Mouse (Mus musculus): ENCODE measurements at regions not wholly inside any gene's neighbourhood (a gene's known extent, or its start where the extent isn't known, plus 50 kb on each side); places are given as distances from the start of the nearest gene placed in this dataset.
A peak's percentile ranks its signal among the peaks of the same experiment; 100 is the strongest.

DNA sequence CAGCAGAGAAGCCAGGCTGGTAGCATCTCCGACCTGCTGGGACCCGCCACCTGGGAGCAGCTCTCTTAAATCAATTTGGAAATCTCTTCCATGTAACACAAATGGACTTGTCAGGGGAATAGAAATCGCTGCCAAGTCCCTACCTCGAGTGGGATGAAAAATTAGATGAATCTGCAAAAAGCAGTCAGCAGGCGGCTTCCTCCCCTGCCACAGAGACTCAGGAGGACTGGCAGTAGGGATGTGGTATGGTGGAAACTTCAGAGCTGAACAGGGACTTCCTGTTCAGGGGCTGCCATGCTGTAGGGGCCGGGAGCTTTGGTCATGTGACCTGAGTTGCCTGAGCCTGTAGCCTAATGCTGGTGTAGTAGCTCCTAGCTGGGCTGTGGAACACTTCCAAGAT is 379.1 kb downstream of the Tbc1d22a start:
- Histone ChIP-seq H3K4me1 (ENCODE audit: control insufficient read depth, insufficient read depth, low read length) (no peaks in the 10 kb centered on the region), H3K9ac (replicated peaks; ENCODE audit: low read depth, low read length) (no peak overlapping the region), H3K9me3 (ENCODE audit: control insufficient read depth, low read depth, low read length) (no peaks in the 10 kb centered on the region), H3K4me2 (replicated peaks; ENCODE audit: low read depth, low read length) (no peak overlapping the region), H3K36me3 (ENCODE audit: control insufficient read depth, insufficient read depth, low read length) (no peaks in the 10 kb centered on the region), H3K27me3 (ENCODE audit: control insufficient read depth, insufficient read depth, low read length) (no peaks in the 10 kb centered on the region), H3K4me3 (ENCODE audit: low read depth, low read length) (no peak overlapping the region), H3K27ac (ENCODE audit: low read length) (no peak overlapping the region)
- ATAC-seq (ENCODE audit: insufficient number of reproducible peaks, insufficient read depth, low FRiP score, low read depth), result no peak
- WGBS, result 37% methylated on average over 6 of the region's 6 CpGs

DNA sequence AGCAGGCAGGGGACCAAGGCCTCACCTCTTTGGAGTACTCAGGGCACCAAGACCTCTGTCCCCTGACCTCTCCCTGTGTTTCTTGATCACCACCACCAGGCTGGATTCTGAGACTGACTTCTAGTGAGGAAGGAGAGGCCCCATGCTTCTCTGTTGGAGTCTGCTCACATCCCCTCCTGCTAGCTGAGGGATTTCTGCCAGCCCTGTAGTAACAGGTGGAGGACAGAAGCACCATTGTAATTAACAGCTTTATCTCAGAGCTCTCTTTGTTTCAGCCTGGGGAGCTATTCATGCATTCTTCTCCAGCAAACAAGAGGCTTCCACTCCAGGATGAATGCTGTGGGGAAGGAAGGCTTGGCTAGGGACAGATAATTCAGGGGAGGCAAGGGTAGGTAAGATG is 392.2 kb downstream of the Tbc1d22a start:
- Histone ChIP-seq H3K27ac (ENCODE audit: low read length) (no peak overlapping the region), H3K4me2 (replicated peaks; ENCODE audit: low read depth, low read length) (no peak overlapping the region), H3K4me3 (ENCODE audit: low read depth, low read length) (no peak overlapping the region), H3K9ac (replicated peaks; ENCODE audit: low read depth, low read length) (no peak overlapping the region), H3K27me3 (ENCODE audit: control insufficient read depth, insufficient read depth, low read length) (no peaks in the 10 kb centered on the region), H3K36me3 (ENCODE audit: control insufficient read depth, insufficient read depth, low read length) (no peaks in the 10 kb centered on the region), H3K4me1 (ENCODE audit: control insufficient read depth, insufficient read depth, low read length) (no peaks in the 10 kb centered on the region), H3K9me3 (ENCODE audit: control insufficient read depth, low read depth, low read length) (no peaks in the 10 kb centered on the region)
- no peak for ATAC-seq (ENCODE audit: insufficient number of reproducible peaks, insufficient read depth, low FRiP score, low read depth)

DNA sequence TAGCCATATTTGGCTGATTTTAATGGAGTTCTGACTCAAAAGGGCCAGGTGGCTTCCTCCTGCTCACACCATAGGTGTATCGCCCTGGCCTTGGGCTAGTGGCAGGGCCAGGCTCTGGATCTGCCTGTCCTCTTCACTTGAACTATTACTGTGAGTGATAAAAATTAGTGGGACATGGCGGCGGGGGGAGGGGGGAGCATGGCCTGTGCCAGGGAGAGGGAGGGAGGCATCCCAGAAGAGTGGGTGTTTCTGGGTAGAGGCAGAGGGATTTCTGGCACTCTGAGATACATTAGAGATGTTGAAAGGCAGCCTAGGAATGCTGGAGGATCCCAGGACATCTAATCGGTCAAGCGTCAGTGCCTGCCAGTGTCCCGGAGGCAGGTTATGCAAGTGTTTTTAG is 395.4 kb downstream of the Tbc1d22a start:
- Histone ChIP-seq H3K27me3 (ENCODE audit: control insufficient read depth, insufficient read depth, low read length) (no peaks in the 10 kb centered on the region), H3K36me3 (ENCODE audit: control insufficient read depth, insufficient read depth, low read length) (no peaks in the 10 kb centered on the region), H3K9ac (replicated peaks; ENCODE audit: low read depth, low read length) (no peak overlapping the region), H3K4me2 (replicated peaks; ENCODE audit: low read depth, low read length) (no peak overlapping the region), H3K4me3 (ENCODE audit: low read depth, low read length) (no peak overlapping the region), H3K9me3 (ENCODE audit: control insufficient read depth, low read depth, low read length) (no peaks in the 10 kb centered on the region), H3K4me1 (ENCODE audit: control insufficient read depth, insufficient read depth, low read length) (no peaks in the 10 kb centered on the region), H3K27ac (ENCODE audit: low read length) (no peak overlapping the region)
- 86% methylated on average over 6 of the region's 6 CpGs for WGBS
- no peak for ATAC-seq (ENCODE audit: insufficient number of reproducible peaks, insufficient read depth, low FRiP score, low read depth)

DNA sequence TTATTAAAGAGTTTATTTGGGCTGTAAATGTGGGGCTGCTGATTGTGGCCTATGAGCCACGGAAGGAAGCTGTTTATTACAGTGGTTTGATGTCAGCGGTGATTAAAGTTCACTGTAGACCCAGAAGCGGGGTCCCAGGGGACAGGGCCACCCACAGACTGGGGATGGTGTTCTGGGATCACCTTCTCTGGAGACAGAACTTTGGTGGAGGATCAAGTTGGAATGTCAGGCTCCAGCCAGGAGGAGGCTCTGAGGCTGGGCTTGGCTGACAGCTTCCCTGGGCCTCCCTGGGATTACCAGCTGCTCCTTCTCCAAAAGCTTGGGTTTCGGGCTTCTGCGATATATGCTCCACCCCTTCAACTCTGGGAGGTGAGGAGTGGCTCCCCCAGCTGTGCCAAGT is 417.1 kb downstream of the Tbc1d22a start:
- no peaks in the 10 kb centered on the region for H3K27me3 ChIP-seq (ENCODE audit: control insufficient read depth, insufficient read depth, low read length)
- no peak overlapping the region for H3K27ac ChIP-seq (ENCODE audit: low read length)
- no peaks in the 10 kb centered on the region for H3K36me3 ChIP-seq (ENCODE audit: control insufficient read depth, insufficient read depth, low read length)
- H3K9ac ChIP-seq (replicated peaks; ENCODE audit: low read depth, low read length), result no peak overlapping the region
- H3K9me3 ChIP-seq (ENCODE audit: control insufficient read depth, low read depth, low read length), result no peaks in the 10 kb centered on the region
- no peak overlapping the region for H3K4me3 ChIP-seq (ENCODE audit: low read depth, low read length)
- no peak for ATAC-seq (ENCODE audit: insufficient number of reproducible peaks, insufficient read depth, low FRiP score, low read depth)
- no peaks in the 10 kb centered on the region for H3K4me1 ChIP-seq (ENCODE audit: control insufficient read depth, insufficient read depth, low read length)
- 41% methylated on average over 5 of the region's 5 CpGs for WGBS
- no peak overlapping the region for H3K4me2 ChIP-seq (replicated peaks; ENCODE audit: low read depth, low read length)

DNA sequence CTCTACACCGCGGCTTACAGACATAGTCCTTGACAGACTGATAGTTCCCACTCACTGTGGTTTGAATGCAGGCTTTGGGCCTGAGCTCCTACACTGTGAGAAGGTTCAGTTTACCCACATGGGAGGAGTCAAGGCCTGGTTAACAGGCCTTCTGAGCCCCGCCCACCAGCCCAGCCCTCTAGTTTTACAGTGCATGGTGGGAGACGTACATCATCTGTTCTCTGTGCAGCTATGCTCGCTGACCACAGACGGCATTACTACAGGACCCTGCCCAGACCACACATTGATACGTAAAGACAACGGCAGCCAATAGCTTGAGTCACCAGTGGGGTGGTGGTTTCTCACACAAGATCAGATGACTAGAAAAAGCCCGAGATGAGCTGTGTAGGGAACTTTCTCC is 431.0 kb downstream of the Tbc1d22a start:
- Histone ChIP-seq H3K4me1 (ENCODE audit: control insufficient read depth, insufficient read depth, low read length) (no peaks in the 10 kb centered on the region), H3K27ac (ENCODE audit: low read length) (no peak overlapping the region), H3K27me3 (ENCODE audit: control insufficient read depth, insufficient read depth, low read length) (no peaks in the 10 kb centered on the region), H3K4me3 (ENCODE audit: low read depth, low read length) (no peak overlapping the region), H3K36me3 (ENCODE audit: control insufficient read depth, insufficient read depth, low read length) (no peaks in the 10 kb centered on the region), H3K9ac (replicated peaks; ENCODE audit: low read depth, low read length) (no peak overlapping the region), H3K4me2 (replicated peaks; ENCODE audit: low read depth, low read length) (no peak overlapping the region), H3K9me3 (ENCODE audit: control insufficient read depth, low read depth, low read length) (no peaks in the 10 kb centered on the region)
- peak; percentile 72; the same call in 1 of the 2 replicates for ATAC-seq (ENCODE audit: insufficient number of reproducible peaks, insufficient read depth, low FRiP score, low read depth)
- 40% methylated on average over 9 of the region's 9 CpGs for WGBS

DNA sequence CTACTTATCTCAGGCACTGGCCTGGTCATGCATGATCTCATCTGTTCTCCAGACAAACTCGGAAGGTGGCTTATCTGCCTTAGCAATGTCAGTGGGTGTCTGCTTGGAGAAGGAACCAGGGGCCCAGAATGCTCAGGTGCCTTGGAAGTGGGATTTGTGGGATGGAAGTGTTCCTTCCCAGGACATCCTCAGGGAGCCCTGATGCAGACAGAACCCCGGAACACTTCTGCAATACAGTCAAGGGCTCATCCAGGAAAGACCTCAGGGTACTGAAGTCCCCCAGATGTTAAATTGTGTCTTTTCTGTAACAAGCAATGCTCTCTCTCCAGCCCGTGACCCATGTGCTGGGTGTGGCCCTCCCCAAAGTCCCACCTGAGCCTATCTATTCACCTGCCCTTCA is 433.9 kb downstream of the Tbc1d22a start:
- WGBS, result 75% methylated on average over 3 of the region's 3 CpGs
- Histone ChIP-seq H3K9ac (replicated peaks; ENCODE audit: low read depth, low read length) (no peak overlapping the region), H3K9me3 (ENCODE audit: control insufficient read depth, low read depth, low read length) (no peaks in the 10 kb centered on the region), H3K36me3 (ENCODE audit: control insufficient read depth, insufficient read depth, low read length) (no peaks in the 10 kb centered on the region), H3K4me1 (ENCODE audit: control insufficient read depth, insufficient read depth, low read length) (no peaks in the 10 kb centered on the region), H3K4me2 (replicated peaks; ENCODE audit: low read depth, low read length) (no peak overlapping the region), H3K4me3 (ENCODE audit: low read depth, low read length) (no peak overlapping the region), H3K27me3 (ENCODE audit: control insufficient read depth, insufficient read depth, low read length) (no peaks in the 10 kb centered on the region), H3K27ac (ENCODE audit: low read length) (no peak overlapping the region)
- no peak for ATAC-seq (ENCODE audit: insufficient number of reproducible peaks, insufficient read depth, low FRiP score, low read depth)

DNA sequence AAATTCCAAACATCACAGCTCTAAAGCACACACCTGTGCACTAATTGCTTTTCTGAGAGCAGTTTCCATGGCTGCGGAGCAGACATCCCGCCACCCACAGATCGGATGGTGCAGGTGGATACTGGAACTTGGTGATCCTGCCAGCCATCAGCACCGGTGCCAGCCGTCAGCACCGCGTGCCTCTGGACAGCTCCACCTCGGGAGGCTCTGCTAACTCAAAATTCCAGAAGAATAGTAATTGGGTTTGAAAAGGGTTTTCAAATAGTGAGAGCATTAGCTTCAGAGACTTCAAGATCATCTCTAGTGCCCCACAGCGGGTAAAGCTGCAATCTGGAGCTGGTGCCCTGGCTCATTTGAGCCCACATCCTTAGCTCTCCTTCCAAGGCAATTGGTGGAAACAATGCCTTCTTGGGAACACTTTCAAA is 458.8 kb downstream of the Tbc1d22a start:
- no peak for ATAC-seq (ENCODE audit: insufficient number of reproducible peaks, insufficient read depth, low FRiP score, low read depth)
- no peaks in the 10 kb centered on the region for H3K27me3 ChIP-seq (ENCODE audit: control insufficient read depth, insufficient read depth, low read length)
- H3K36me3 ChIP-seq (ENCODE audit: control insufficient read depth, insufficient read depth, low read length), result no peaks in the 10 kb centered on the region
- H3K4me2 ChIP-seq (replicated peaks; ENCODE audit: low read depth, low read length), result no peak overlapping the region
- H3K4me3 ChIP-seq (ENCODE audit: low read depth, low read length), result no peak overlapping the region
- WGBS, result 23% methylated on average over 9 of the region's 9 CpGs
- no peak overlapping the region for H3K9ac ChIP-seq (replicated peaks; ENCODE audit: low read depth, low read length)
- no peaks in the 10 kb centered on the region for H3K9me3 ChIP-seq (ENCODE audit: control insufficient read depth, low read depth, low read length)
- H3K27ac ChIP-seq (ENCODE audit: low read length), result no peak overlapping the region
- H3K4me1 ChIP-seq (ENCODE audit: control insufficient read depth, insufficient read depth, low read length), result no peaks in the 10 kb centered on the region

DNA sequence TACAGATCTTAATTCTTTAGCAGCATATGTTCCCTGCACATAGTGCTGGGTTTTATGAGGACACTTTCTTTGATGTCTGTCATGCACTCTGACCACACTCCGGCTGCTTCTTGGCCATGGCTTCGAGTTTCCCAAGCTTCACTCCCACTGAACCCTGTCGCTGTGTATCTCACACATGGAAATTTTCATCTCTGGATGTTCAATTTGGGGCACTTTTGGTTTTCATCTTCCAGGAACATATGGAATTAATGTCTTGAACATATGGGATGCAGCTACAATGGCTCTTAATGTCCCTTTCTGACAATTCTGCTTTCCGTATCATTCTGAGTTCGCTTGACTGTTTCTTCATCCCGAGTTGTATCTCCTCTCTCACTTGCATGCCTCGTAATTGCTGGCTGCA is 462.8 kb downstream of the Tbc1d22a start:
- Histone ChIP-seq H3K36me3 (ENCODE audit: control insufficient read depth, insufficient read depth, low read length) (no peaks in the 10 kb centered on the region), H3K9ac (replicated peaks; ENCODE audit: low read depth, low read length) (no peak overlapping the region), H3K9me3 (ENCODE audit: control insufficient read depth, low read depth, low read length) (no peaks in the 10 kb centered on the region), H3K27me3 (ENCODE audit: control insufficient read depth, insufficient read depth, low read length) (no peaks in the 10 kb centered on the region), H3K27ac (ENCODE audit: low read length) (no peak overlapping the region), H3K4me1 (ENCODE audit: control insufficient read depth, insufficient read depth, low read length) (no peaks in the 10 kb centered on the region), H3K4me2 (replicated peaks; ENCODE audit: low read depth, low read length) (no peak overlapping the region), H3K4me3 (ENCODE audit: low read depth, low read length) (no peak overlapping the region)
- no peak for ATAC-seq (ENCODE audit: insufficient number of reproducible peaks, insufficient read depth, low FRiP score, low read depth)
- WGBS, result 82% methylated on average over 7 of the region's 7 CpGs

DNA sequence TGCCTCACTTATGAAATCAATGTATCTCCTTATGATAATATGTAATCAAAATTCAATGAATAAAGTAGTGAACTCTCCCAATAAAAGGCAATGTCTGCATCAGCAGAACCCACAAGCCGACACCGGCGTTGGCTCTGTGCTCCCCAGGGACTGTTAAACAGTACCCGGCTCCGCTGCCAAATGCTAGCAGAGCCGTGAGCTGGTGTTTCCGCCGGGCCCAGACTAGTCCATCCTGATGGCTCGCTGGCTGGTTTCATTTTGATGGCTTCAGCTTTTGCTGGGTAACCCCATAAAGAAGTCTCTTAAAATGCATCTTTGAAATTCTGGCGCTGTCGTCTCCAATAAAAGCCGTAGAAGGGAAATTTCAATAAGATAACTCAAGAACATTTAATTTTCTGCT is 468.8 kb downstream of the Tbc1d22a start:
- Histone ChIP-seq H3K4me1 (ENCODE audit: control insufficient read depth, insufficient read depth, low read length) (no peaks in the 10 kb centered on the region), H3K9me3 (ENCODE audit: control insufficient read depth, low read depth, low read length) (no peaks in the 10 kb centered on the region)

More for the DNA sequence above, 468.8 kb downstream of the Tbc1d22a start:
- no peaks in the 10 kb centered on the region for H3K36me3 ChIP-seq (ENCODE audit: control insufficient read depth, insufficient read depth, low read length)
- no peak for ATAC-seq (ENCODE audit: insufficient number of reproducible peaks, insufficient read depth, low FRiP score, low read depth)
- H3K4me2 ChIP-seq (replicated peaks; ENCODE audit: low read depth, low read length), result no peak overlapping the region
- H3K9ac ChIP-seq (replicated peaks; ENCODE audit: low read depth, low read length), result no peak overlapping the region
- H3K4me3 ChIP-seq (ENCODE audit: low read depth, low read length), result no peak overlapping the region
- H3K27me3 ChIP-seq (ENCODE audit: control insufficient read depth, insufficient read depth, low read length), result no peaks in the 10 kb centered on the region
- WGBS, result 91% methylated on average over 12 of the region's 12 CpGs
- H3K27ac ChIP-seq (ENCODE audit: low read length), result no peak overlapping the region
